Mouse (Mus musculus) adrenal gland, postnatal 14 days (tissue): ENCODE measurements around the gene Hsd17b14. TPM values are rescaled to one million over a fixed set of nuclear protein-coding genes. Genes with fewer than 3 reads are reported as not detected.

Experiments used
- DNase-seq: peaks from one replicate; pipeline ENCODE4 v3.0.0; 2021; ENCODE audit warnings: mixed read lengths
- total RNA-seq: library from RNA; stranded (reverse); gene quantifications from 2 replicates; pipeline ENCODE4 v1.2.3, GENCODE M21; 2021

Hsd17b14 gene
- total RNA-seq, 1 experiment from 2014 or later, result 0.67 TPM

DNA sequence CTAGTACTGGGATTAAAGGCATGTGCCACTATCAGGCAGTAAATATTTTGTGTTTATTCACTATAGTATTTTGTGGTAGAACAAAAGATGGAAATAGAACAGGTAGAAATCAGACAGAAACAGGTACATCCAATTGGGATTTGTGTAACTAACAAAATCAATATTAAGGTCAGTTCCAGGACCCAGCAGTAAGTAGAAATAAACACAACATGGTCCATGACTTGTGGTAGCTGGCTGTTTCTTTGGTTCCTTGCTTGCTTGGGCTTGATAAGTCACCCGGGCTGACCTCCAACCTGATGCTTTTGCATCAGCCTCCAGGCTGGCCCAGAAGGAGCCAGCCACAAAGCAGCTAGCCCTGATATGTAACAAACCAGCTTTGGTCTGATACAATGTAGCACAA, 54.8 kb downstream of the Hsd17b14 start:
- DNase-seq, result no peak

DNA sequence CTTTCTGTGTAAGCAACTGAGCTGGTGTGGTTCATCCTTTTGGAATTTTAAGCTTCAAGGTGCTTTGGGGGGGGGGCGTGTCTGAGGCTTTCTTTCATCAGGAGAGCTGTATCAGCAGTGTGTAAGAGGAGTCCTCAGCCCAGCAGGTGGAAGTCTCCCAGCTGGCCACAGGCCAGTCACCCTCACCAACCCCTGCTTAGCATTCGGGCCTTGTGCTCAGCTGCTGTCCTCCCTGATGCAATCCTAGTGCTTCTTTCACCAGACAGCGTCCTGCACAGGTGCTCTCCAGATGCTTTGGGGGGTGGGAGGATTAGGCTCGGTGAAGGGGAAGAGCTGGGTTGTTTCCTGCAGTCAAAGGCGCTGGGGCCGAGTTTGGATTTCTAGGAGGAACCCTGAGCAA, 61.6 kb downstream of the Hsd17b14 start:
- no peak for DNase-seq

DNA sequence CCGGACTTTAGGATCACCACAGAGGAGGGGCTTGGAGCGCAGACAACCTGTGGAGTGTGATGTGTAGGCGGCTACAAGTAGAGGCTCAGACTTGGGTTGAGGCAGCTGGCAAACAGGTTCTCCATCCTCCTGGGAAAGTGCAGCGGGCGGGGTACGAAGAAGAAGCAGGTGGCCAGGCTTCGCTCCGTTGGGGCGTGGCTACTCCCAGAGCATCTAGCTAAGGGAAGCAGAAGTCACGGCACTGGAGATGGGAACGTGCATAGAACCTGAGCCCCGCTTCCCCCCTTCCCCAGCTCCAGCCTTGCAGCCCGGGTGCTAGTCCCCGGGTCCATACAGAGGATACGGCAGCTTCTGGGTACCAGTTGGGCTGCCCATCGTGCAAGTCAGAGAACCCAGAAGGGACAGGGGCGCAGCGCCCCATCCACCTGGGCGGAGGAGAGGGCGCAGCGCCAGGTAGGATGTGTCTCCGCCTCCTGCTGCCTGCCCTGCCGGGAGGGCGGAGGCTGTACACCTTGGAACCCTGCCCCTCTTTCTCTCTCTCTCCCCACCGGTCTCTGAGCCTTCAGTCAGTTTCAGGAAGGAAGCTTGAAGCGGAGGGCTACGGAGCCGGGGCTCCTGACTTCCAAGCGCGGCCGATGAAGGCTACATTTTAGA, 62.5 kb downstream of the Hsd17b14 start, which contains the start of gene Fut1:
Gene Fut1, plus strand, starts transcription at position 248 of the 654 bp plus-strand sequence.
- no peak for DNase-seq

Other genes with a start within 250 kb of the Hsd17b14 start
- gene Trpm4, start 221.1 kb upstream of the Hsd17b14 start, total RNA-seq, result 13.5 and 15.1 TPM in 2 replicates
- 0.15 and 0.45 TPM in 2 replicates for gene Hrc, start 219.6 kb upstream of the Hsd17b14 start, total RNA-seq
- gene Ppfia3, start 187.9 kb upstream of the Hsd17b14 start, total RNA-seq, result 2.1 and 2.4 TPM in 2 replicates
- 1.2 and 1.4 TPM in 2 replicates for gene Lin7b, start 184.3 kb upstream of the Hsd17b14 start, total RNA-seq
- 265 and 280 TPM in 2 replicates for gene Snrnp70, start 159.2 kb upstream of the Hsd17b14 start, total RNA-seq
- gene Kcna7, start 149.2 kb upstream of the Hsd17b14 start, total RNA-seq, result not detected in 2 replicates
- gene Ntf5, start 141.2 kb upstream of the Hsd17b14 start, total RNA-seq, result not detected in 2 replicates
- not detected in 2 replicates for gene Lhb, start 134.1 kb upstream of the Hsd17b14 start, total RNA-seq
- 55.4 and 62.8 TPM in 2 replicates for gene Gys1, start 120.0 kb upstream of the Hsd17b14 start, total RNA-seq
- 55.5 and 62.8 TPM in 2 replicates for gene Ruvbl2, start 116.8 kb upstream of the Hsd17b14 start, total RNA-seq
- gene Ftl1, start 95.0 kb upstream of the Hsd17b14 start, total RNA-seq, result 638 and 688 TPM in 2 replicates
- gene Bax, start 88.0 kb upstream of the Hsd17b14 start, total RNA-seq, result 54.4 and 60.0 TPM in 2 replicates
- gene Tulp2, start 73.0 kb upstream of the Hsd17b14 start, total RNA-seq, result 0.49 and 1.1 TPM in 2 replicates
- gene Gm45808, start 68.1 kb upstream of the Hsd17b14 start, total RNA-seq, result 24.6 and 31.2 TPM in 2 replicates
- 46.8 and 54.1 TPM in 2 replicates for gene Dhdh, start 66.1 kb upstream of the Hsd17b14 start, total RNA-seq
- gene Nucb1, start 44.5 kb upstream of the Hsd17b14 start, total RNA-seq, result 199 and 204 TPM in 2 replicates
- gene Ppp1r15a, start 28.6 kb upstream of the Hsd17b14 start, total RNA-seq, result 37.3 and 55.7 TPM in 2 replicates
- 3.8 and 6.5 TPM in 2 replicates for gene Plekha4, start 28.6 kb upstream of the Hsd17b14 start, total RNA-seq
- gene Bcat2, start 15.3 kb downstream of the Hsd17b14 start, total RNA-seq, result 149 and 151 TPM in 2 replicates
- 0.37 TPM in 1 of 2 replicates, not detected in the other for gene Fgf21, start 60.6 kb downstream of the Hsd17b14 start, total RNA-seq
- 0.11 TPM in 1 of 2 replicates, not detected in the other for gene Fut1, start 62.4 kb downstream of the Hsd17b14 start, total RNA-seq
- 0.56 and 0.82 TPM in 2 replicates for gene Izumo1, start 66.9 kb downstream of the Hsd17b14 start, total RNA-seq
- 33.0 and 35.4 TPM in 2 replicates for gene Rasip1, start 72.6 kb downstream of the Hsd17b14 start, total RNA-seq
- 4.9 and 8.5 TPM in 2 replicates for gene Mamstr, start 85.1 kb downstream of the Hsd17b14 start, total RNA-seq
- 0.11 TPM in 1 of 2 replicates, not detected in the other for gene Fut2, start 111.5 kb downstream of the Hsd17b14 start, total RNA-seq
- 0.26 TPM in 1 of 2 replicates, not detected in the other for gene Ntn5, start 129.1 kb downstream of the Hsd17b14 start, total RNA-seq
- gene Sec1, start 139.5 kb downstream of the Hsd17b14 start, total RNA-seq, result 0.22 and 0.41 TPM in 2 replicates
- gene Car11, start 144.9 kb downstream of the Hsd17b14 start, total RNA-seq, result 10.5 and 16.9 TPM in 2 replicates
- 31.2 and 46.3 TPM in 2 replicates for gene Dbp, start 150.2 kb downstream of the Hsd17b14 start, total RNA-seq
- 927 and 1,052 TPM in 2 replicates for gene Rpl18, start 160.6 kb downstream of the Hsd17b14 start, total RNA-seq
- gene Sphk2, start 163.1 kb downstream of the Hsd17b14 start, total RNA-seq, result 32.3 and 34.4 TPM in 2 replicates
- 0.45 and 0.74 TPM in 2 replicates for gene Fam83e, start 166.3 kb downstream of the Hsd17b14 start, total RNA-seq
- not detected in 2 replicates for gene Spaca4, start 170.9 kb downstream of the Hsd17b14 start, total RNA-seq
- gene Lmtk3, start 228.8 kb downstream of the Hsd17b14 start, total RNA-seq, result 7.5 and 9.9 TPM in 2 replicates
- 0.52 and 1.0 TPM in 2 replicates for gene Sult2b1, start 229.8 kb downstream of the Hsd17b14 start, total RNA-seq